Mouse (Mus musculus) cerebellum, adult 9-11 months (tissue): Measurements from ENCODE around the gene Nav2.

Experiments
- DNase-seq: peaks from one replicate; pipeline ENCODE4 v3.0.0; 2022

Gene Nav2

DNA sequence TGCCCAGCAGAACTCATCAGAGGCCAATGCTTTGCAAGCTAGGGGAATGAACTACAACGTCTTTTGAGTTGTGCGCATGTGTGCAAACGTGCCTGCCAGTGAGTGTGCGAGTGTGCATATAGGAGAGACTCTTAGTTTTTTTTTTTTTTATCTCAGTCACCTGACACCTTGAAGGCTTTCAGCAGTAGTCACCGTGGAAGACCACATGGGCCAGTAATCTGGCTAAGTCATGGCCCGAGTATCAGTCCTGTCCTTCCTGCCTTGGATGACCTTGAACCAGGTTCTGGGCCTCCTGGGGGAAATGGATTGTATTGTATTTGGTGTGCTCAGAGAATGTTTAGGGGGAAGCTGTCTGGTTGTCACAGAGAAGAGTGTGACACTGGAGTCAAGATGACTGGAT lies 625.7 kb downstream of the Nav2 start:
- no peak for DNase-seq

DNA sequence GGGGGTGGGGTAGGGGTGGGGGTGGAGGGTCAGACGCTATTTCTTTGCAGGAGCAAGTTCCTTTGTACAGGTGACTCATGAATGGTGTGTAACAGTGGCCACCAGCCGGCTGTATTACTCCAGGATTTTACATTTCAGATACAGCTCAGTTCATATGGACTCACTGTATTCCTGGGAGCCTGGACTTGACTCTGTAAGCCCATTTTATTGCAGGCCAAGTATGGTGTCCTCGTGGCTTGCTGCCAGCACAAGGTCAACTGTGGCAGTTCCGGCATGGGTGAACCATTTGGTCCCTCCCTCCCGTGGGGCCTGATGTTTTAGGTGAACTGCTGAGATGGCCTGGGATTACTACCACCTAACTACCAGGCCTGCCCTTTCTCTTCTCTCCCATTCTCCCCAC lies 629.8 kb downstream of the Nav2 start:
- no peak for DNase-seq

DNA sequence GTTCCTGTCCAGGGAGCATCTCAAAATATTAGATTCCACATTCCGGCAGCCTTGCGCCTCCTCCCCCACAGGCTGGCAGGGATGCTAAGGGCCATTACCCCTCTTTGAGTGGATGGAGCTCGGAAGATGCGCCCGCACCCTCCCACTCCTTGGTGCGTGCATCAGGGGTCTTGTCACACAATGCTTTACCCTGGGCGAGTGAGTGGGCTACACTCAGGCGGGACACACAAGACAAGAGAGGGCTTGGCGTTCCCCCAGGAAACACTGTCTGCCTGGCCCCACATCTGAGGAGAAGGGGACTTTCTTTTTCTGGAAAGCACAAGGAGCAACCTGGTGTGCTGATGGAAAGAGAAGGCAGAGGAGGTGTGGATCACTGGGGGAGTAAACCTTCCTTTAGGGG lies 631.7 kb downstream of the Nav2 start:
- DNase-seq = no peak

DNA sequence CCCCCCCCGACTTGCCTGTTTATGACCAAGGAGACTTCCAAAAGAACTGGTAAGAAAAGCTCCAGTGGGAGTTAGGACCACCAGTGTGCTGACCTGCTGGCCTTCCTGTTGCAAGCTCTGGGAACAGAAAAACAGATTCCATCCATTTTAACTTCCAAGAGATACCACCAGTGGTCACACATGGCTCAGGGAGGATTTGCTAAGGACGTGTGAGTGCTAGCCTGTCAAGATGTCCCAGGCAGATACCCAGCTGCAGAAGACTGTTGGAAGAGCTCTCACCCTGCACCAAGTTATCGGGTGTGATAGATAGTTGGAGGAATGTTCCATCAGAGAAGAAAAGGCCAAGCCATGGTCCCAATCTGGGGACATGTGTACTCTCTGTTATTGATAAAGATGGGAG lies 633.6 kb downstream of the Nav2 start:
- no peak for DNase-seq

DNA sequence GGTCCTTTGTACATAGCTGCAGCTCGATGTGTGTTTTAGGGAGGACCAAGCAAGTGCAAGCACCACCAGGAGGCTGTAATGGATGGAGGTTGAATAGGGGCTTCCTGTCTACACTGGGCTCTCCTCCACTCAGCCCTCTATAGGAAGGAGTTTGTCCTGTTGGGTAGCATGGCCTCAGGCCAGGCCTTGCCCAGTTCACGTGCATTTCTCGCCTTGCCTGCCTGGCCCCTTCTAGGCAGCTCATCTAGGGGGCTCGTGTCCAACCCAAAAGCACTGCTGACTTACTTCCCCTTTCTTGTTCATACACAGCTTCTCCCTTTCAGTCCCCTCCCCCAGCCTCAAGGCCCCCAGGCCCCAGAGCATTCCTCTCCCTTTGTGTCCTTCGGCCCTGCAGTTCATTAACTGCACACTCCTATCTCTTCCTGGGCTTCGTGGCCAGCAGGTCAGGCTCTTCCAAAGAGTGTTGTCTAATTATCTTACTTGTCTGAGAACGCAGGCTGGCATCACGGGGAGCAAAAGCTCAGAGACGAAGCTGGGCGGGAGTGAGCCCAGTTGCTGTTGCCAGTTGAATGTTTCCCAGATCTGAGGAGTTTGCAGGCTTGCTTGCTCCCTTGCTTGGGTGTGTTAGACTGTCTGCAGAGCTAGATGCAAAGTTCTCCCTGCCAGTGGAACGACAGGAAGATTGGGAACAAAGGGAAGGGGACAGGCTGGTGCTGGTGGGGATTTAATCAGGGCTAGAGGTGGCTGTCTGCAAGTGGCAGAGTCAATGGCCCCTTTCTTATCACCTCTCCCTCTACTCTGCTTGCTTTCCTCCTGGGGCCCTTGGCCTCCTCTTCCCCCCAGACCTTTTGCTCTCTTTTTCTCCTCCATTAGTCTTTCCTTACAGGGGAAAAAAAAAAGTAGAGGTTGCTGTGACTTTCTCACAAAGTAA lies 636.5 kb downstream of the Nav2 start:
- DNase-seq = no peak

DNA sequence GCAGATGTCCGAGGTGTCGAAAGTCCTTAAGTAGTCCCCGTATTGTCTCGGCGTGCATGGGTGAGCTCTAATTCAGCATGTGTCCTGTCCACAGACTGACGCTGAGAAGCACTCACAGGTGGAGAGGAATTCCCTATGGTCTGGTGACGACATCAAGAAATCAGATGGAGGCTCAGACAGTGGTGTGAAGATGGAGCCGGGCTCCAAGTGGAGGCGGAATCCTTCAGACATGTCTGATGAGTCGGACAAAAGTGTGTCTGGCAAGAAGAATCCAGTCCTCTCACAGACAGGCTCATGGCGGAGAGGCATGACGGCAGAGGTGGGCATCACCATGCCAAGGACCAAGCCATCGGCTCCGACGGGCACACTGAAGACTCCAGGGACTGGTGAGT lies 637.2 kb downstream of the Nav2 start:
- DNase-seq = no peak

DNA sequence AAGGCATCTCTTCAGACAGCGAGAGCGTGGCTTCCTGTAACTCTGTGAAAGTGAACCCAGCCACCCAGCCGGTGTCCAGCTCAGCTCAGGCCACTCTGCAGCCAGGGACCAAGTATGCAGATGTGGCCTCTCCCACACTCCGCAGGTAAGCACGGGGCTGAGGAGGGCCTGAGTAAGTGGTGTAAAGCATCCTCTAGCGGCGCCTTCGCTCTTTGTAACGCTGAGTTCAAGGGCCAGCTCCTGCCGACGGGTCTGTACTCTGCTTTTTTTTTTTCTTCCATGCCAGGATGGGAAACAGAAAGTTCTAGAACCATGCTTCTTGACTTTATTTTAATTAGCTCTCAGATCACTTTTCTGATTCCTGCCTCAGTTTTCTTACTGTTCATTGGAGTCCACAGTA lies 639.9 kb downstream of the Nav2 start:
- no peak for DNase-seq

DNA sequence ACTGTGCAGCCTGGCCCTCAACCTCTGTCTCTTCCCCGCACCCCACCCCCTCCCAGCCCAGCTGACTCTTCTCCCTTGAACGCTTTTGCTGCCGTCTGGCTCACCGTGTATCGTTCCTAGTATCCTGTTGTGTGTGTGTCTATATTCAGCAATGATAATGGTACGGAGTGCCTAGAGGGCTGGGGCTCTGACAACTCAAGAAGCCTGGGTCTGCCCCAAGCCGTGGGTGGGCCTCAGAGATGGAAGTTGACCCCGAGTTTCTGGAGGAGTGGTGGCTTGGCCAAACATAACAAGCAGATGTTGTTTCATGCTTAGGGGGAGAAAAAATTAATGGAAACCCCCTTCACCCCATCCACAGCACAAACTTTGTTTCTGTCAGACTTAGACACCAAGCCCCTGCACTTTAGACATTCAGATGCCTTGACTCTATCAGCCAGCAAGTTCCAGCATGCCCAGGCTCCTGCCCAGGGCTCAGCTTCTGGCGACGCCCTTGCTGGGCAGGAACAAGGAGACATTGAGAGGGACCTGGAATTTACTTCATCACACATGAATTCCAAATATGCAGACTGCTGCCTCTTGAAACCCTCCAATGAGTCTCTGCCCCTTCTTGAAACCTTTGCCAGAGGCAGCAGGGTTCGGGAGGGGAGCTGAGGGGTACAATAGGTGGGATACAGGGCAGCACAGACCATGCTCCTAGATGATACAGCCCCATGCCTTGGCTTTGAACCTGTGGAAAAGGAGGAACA lies 644.9 kb downstream of the Nav2 start:
- DNase-seq = no peak

DNA sequence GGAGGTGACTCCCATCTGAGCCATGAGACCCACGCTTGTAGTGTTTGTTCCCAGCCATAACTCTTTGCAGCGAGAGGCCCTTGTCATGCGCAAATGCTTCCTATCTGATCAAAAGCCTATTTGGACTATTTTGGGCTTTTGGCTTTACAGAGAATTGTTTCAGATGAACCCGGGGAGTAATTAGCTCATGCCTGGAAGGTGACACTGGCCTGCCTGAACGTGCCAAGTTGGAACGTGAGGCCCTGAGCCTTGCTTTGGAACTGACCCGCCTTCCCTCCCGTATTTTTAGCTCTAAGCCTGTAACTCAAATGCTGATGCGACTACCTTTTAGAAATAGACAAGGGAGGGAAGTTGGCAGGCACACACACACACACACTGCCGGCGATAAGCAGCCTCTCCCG lies 649.7 kb downstream of the Nav2 start:
- peak; percentile 74 for DNase-seq

DNA sequence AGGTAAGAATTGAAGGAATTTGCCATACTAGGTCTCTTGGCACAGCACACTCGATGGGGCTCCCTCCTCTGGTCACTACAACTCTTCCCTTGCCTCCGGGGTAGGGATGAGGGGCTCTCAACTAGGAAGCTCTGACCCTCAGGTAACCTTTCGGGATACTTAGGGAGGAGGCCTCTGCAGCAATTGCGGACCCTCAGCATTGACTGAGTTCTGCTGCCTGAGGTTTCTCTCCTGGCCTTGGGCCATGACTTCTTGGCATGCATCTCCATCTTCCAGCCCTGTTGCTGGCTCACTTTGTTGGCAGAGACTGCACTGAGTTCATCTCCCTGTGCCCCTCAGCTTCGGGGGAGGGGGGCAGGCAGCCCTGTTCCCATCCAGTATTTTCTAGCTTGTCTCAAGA lies 650.4 kb downstream of the Nav2 start:
- DNase-seq = peak; percentile 52

DNA sequence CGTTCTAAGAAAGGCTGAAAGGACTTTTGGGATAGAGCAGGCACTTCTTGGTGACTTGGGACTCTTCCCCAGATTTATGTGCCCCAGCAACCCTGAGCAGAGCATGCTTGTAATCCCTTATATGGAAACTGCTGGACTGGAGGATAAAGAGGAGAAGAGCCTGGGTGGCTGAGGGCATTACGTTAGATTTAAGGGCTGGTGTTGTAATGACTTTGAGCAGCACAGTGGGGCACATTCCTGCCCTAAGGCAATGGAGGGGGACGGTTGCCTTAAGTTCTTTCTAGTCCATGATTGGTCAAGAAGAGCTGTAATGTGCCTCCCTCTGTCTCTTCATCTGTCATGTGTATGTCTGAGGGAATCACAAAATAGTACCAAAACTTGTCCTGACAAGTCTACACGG lies 651.5 kb downstream of the Nav2 start:
- DNase-seq = no peak

DNA sequence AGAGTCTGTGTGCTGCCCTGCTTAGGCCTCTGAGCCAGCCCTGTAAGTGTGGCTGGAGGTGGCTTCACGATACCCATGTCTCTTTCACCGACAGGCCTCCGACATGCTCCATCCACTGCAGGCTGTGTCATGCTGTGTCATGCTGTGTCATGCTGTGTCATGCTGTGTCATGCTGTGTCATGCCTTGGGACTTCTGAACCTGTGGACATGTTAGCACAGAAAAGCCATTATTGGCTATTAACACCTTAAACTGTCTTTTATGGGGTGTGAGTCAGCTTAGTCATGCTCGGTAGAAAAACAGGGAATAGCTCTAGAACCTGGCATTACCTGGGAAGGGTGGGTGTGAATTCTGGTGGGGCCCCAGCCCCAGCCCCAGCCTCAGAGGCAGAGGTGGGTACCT lies 653.9 kb downstream of the Nav2 start:
- no peak for DNase-seq

DNA sequence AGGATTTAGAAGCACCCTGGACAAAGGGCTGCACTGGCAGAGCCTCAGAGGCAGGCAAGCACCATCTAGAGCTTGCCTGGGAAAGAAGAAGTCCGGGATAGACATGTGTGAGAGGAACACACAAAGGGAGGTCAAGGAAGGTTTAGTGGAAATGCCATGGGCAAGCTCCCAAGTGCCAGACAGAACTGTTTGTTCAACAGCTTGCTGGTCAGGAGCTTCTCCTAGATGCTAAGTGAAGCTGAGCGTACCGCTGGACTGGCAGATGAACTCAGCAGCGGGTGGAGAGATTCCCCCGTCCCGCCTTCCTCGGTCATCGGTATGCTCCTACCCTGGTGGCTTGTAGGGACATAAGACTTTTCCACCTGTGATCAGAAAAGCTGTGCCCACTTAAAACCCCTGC lies 654.3 kb downstream of the Nav2 start:
- DNase-seq = peak; percentile 40

DNA sequence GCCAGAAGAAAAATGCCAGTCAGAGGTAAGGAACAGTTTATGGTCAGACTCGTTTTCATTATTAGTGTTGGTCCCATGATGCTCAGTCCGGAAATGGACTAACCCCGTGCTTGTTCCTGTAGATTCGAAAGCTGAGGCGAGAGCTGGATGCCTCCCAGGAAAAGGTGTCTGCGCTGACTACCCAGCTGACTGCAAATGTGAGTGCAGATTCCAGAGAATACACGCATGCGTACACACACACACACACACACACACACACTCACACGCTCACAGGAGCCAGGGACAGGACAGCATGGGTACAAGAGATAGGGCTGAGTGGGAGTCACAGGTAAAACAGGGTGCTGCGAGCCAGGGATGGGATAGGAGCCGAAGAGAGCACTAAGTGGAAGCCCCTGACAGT lies 656.6 kb downstream of the Nav2 start:
- DNase-seq = no peak

DNA sequence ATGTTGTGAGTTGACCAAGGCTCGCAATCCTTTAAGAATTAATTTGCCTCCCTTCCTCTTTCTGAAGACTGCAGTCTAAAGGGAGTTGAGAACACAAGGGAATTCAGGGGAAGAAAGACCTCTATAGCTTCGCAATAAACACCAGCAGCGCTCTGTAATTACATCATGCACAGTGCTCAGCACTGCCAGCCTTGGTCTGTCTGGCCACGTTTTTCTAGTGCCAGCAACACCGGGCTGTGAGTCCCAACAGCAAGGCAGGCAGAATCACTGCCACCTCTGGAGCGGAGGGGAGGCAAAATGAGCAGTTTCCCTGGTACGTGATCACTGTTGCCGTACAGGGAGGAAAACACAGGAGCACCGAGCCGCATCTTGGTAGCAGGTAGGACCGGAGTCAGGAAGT lies 657.3 kb downstream of the Nav2 start:
- no peak for DNase-seq

DNA sequence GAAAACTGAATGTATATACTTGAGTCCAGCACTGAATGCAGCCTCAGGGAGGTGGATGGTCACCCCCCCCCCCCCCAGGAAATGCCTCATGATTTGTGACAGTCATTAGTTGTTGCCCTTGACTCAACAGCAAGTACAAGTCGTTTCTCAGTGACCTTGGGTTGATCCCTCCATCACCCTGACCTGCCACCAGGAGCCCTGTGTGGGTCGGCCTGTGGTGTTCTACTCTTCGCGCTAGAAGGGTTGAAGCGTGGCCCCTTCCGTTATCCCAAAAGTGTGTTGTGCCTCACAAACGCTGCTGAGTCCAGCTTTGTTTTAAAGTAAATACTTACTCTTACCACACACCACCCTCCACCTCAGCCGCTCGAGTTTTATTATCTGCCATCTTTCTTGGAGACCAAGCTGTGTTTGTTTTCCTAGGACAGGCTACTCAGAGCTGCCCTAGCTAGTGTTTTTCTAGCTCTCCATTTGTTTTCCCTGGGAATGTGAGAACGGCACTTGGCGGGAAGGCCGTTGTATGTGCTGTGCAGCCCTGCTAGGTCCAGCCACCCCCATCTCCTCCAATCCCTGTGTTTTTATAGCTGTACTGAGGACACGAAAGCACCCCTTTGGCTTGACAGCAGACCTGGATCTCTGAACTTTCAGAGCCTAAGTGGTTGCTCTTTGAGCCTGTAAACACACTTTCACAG lies 659.0 kb downstream of the Nav2 start:
- no peak for DNase-seq

DNA sequence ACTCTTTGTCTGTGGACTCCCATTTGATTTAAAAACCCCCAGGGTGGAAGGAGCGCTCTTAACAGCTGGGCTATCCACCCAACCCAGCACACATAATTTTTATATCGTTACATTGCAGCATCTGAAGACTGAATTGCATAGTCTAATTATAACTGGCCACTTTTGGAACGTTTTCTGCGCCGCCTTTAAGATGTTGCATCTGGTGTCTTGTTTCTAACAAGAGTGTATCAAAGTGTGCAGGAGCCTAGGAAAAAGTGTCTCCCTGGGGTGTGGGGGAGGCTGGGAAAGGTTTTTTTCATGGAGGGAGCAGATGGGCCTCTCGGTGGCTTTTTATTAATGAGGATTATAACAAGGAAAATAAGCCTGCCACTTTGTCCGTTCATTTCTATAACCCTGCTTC lies 661.1 kb downstream of the Nav2 start:
- DNase-seq = no peak

DNA sequence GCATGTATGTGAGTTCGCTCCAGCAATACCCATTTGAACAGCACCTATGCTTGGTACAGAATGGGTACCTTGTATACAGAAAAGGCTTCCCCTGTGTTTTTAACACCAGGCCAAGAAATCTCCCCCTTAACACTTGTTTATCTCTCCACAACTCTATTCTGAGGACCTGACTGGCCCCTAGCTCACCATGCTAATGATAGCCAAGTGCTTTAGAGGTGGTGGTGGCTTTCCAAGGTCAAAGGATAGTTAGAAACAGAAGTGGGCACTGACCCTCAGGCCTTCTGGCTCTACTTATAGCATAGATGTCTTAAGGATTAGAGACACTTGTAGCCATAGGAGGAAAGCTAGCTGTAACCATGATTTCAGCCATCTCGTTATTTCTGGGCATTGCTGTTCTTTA lies 663.1 kb downstream of the Nav2 start:
- DNase-seq = no peak

DNA sequence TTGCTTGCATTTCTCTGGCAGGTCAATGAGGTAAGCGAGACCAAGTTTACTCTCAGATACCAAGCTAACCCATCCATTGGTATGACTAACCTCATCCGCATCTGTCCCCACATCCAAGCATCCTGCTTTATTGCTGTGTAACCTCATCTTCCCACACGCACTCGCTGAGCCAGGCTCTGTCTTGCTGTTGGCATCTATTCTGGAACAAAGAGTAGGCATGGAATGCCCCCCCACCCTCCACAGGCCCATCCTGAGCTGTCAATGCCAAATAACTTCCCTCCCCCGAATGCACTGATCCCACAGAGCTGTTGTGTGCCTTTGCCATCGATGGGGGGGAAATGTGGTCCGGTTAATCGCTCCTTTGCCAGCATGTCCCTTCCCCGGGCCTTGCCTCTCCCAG lies 666.7 kb downstream of the Nav2 start:
- DNase-seq = no peak

DNA sequence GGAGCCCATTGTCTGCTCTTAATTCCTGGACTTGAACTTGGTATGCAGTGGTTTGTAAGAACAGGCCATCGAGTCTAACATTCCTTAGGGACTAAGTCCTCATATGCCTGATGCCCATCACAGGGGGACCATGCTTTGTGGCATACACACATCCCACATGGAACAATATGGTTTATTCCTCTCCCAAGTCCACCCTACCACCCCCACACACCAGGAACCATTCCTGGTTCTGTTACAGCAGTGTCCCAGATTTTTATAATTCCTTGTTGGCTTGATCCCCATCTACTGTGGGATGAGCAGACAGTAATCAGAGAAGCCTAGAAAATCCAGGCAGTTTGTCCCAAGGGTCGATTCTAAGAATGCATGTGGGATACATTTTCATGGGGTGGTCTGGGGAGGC lies 668.6 kb downstream of the Nav2 start:
- DNase-seq = no peak

DNA sequence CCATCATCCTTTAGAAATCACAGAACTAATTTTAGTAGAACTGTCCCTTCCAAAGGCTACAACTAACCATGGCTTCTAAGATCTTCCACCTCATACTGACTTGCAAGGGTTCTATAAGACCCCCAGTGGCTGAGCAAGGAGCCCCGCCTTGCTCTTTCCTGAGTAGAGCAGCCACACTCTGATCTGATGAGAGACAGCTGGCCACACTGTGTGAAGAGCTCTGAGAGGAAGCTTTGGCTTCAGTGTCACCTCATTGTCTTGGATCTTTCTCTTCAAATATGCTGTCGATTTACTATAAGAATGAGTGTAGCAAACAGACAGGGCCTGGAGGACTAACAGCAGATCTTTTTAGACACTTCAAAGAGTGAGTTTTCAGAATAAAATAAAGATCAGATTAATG lies 673.4 kb downstream of the Nav2 start:
- no peak for DNase-seq

DNA sequence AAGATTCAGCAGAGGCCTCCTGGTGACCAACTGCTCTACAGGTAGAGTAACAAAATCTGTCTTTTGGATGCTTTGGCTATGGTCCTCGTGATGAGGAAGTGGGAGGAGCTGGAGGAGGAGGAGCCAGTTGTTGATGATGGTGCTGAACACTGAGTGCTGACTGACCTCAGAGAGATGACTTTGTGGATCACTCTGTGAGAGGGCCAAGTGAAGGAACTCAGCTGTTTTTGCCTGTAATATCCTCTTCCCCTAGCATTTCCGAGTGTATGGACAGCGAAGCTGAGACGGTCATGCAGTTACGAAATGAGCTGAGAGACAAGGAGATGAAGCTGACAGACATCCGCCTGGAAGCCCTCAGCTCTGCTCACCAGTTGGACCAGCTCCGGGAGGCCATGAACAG lies 674.0 kb downstream of the Nav2 start:
- no peak for DNase-seq

DNA sequence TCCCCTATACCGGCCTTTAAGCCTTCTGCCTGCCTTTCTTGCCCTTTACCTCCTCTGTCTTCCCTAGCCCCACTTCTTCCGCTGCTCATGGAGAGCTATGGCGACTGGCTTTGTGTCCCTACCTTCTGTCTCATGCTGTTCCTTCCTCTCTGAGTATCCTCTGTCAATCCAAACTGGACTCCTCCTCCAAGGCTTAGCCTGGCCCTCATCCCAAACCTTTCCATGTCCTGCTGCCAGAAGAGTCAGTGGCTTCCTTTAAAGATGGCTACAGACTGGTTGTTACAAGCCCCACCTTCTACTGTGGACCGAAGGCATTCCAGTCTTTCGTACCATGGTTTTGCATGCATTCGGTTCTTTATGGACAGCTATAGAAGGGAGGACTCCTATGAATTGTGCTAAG lies 674.7 kb downstream of the Nav2 start:
- DNase-seq = no peak
